Mouse (Mus musculus) forebrain, embryonic 11.5 days (tissue): Measurements from ENCODE around the gene Tpk1. TPM values are rescaled to one million over a fixed set of nuclear protein-coding genes. Genes with fewer than 3 reads are reported as not detected.

Experiments used
- ATAC-seq: fragments of 200-750 bp; cut with Nextera tagmentation; replicated peaks from 2 replicates; pipeline ENCODE4 v1.8.0; 2017; ENCODE audit warnings: moderate TSS enrichment; ENCODE audit not compliant: low FRiP score
- DNase-seq: peaks from one replicate; pipeline ENCODE4 v3.0.0-alpha.2; 2017; ENCODE audit warnings: low spot score
- H3K27ac ChIP-seq: fragments of 300-500 bp; sonication (generic); 2 replicates; pipeline ENCODE4 v1.5.1; 2014; ENCODE audit warnings: low read depth, low read length
- H3K27me3 ChIP-seq: fragments of 300-500 bp; sonication (generic); 2 replicates; pipeline ENCODE4 v1.6.1; 2014; ENCODE audit warnings: mild to moderate bottlenecking, low read length, mixed read lengths; ENCODE audit not compliant: control insufficient read depth, insufficient read depth
- H3K36me3 ChIP-seq: fragments of 300-500 bp; sonication (generic); 2 replicates; pipeline ENCODE4 v1.6.1; 2014; ENCODE audit warnings: mild to moderate bottlenecking, low read length, moderate library complexity, mixed read lengths; ENCODE audit not compliant: control insufficient read depth, insufficient read depth
- H3K4me1 ChIP-seq: fragments of 300-500 bp; sonication (generic); replicated peaks from 2 replicates; pipeline ENCODE4 v1.6.1; 2014; ENCODE audit warnings: low read length, mixed read lengths; ENCODE audit not compliant: control insufficient read depth, insufficient read depth
- H3K4me2 ChIP-seq: fragments of 300-500 bp; sonication (generic); 2 replicates; pipeline ENCODE4 v1.6.1; 2014; ENCODE audit warnings: low read depth, mild to moderate bottlenecking, low read length, moderate library complexity, mixed read lengths; ENCODE audit not compliant: severe bottlenecking
- H3K4me3 ChIP-seq: fragments of 300-500 bp; sonication (generic); 2 replicates; pipeline ENCODE4 v1.5.1; 2014; ENCODE audit warnings: low read depth, low read length
- H3K9ac ChIP-seq: fragments of 300-500 bp; sonication (generic); 2 replicates; pipeline ENCODE4 v1.6.1; 2014; ENCODE audit warnings: low read length
- H3K9me3 ChIP-seq: fragments of 300-500 bp; sonication (generic); 2 replicates; pipeline ENCODE4 v1.6.1; 2016; ENCODE audit warnings: low read length, mixed read lengths; ENCODE audit not compliant: control insufficient read depth
- WGBS: fragments of 180-500 bp; shearing (Covaris S2); extraction: QIAGEN DNeasy Blood & Tissue Kit; methylation state at CpG from one replicate; pipeline ENCODE4 v1.1.7; 2014; 5-methylcytosine and 5-hydroxymethylcytosine counted together
- polyA plus RNA-seq: library from polyadenylated mRNA; unstranded; fragments of >200 nt; fragmentation: Nextera tagmentation; extraction: Ambion mirVana; gene quantifications from 2 replicates; pipeline ENCODE4 v1.2.1, GENCODE M21; 2014

The Tpk1 gene
- polyA plus RNA-seq, 1 experiment from 2014 or later: 5.4 TPM

DNA sequence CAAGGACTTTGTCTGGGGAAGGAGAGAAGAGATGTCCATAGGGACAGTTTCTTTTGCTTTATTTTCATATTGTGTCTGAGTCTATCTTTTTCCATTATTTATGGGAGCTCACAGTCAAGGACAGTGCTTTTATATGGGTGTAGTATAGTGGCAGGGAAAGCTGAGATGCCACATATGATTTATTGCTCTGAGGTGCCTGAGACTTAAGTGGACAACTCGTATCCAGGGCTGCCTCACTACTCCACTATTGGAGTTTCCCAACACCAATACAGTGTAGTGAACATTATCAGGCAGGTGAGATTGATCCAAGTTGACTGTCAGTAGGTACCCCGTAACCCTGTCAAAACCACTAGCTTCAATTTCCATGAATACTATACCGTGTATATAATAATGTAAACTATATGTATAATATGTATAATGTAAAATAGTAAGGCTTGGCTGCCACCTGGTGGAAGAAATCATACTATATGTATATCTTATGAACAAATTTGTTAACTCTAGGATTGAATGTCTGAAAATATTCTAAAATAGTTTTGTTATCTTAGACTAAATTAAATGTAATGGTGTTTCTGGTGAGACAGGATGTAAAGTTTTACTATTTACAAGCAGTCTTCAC, 330.4 kb downstream of the Tpk1 start:
- no peak for ATAC-seq
- H3K4me1 ChIP-seq: no peaks in the 10 kb centered on the region
- WGBS: 89% methylated on average over 3 of the region's 3 CpGs

DNA sequence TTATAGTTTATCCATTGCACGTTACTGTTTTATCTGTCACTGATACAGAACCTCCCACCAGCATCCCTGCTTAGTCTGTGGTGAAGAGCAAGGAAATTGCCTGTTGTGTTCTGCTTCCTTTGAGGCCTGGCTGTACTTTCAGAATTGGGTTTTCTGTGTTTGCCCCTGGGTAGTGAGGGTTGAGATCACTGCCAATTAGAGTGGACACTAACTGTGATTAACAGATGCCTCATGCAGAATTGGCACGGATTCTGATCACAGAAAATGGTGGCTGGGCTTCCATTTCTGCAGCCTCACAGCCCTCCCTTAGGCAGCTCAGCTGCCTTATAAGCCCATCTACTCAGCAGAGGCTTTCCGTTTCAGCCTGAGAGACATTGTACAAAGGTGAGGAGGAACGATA, 332.6 kb downstream of the Tpk1 start:
- no peak for ATAC-seq
- H3K27me3 ChIP-seq: no peaks in the 10 kb centered on the region
- DNase-seq: no peak
- H3K9me3 ChIP-seq: no peaks in the 10 kb centered on the region
- H3K4me2 ChIP-seq: no peak overlapping the region
- H3K36me3 ChIP-seq: no peaks in the 10 kb centered on the region
- WGBS: 47% methylated on average over 4 of the region's 4 CpGs
- no peak overlapping the region for H3K27ac ChIP-seq
- H3K4me3 ChIP-seq: no peak overlapping the region
- H3K4me1 ChIP-seq: no peaks in the 10 kb centered on the region
- no peak overlapping the region for H3K9ac ChIP-seq

More for the DNA sequence above, 330.4 kb downstream of the Tpk1 start:
- H3K36me3 ChIP-seq: no peaks in the 10 kb centered on the region
- H3K4me2 ChIP-seq: no peak overlapping the region
- H3K27me3 ChIP-seq: no peaks in the 10 kb centered on the region
- H3K9ac ChIP-seq: no peak overlapping the region
- H3K27ac ChIP-seq: no peak overlapping the region
- no peak overlapping the region for H3K4me3 ChIP-seq
- no peak for DNase-seq
- H3K9me3 ChIP-seq: no peaks in the 10 kb centered on the region

DNA sequence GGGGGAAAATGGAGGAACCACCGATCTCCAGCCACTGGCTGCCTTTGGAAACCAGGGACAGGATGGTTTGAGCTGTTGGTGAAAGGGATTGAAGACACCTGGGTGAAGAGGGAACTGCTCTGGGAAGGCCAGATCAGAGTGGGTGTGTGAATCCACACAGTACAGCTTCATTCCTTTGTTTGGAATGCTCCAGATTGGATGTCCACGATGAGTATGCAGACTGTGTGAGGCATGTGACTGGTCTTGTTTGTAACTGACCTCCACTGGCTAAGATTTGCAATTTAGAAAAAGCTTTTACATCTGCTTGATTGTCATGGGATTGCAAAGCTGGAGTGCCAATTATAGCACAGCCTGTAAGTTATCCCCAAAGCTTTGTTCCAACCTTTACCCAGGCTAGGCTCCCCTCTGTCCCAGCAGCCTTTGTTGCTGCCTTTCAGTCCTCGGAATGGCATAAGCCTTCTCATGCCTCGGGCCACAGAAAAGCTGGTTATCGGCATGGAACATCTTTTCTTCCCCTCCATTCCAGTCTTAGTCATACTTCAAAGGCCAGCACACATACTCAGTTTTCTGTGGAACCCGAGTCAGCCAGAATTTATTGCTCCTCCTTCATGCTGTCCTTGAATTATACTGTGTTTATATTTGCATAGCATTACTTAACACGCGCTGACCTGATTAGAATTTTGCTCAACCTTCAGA, 353.0 kb downstream of the Tpk1 start:
- Histone ChIP-seq H3K9ac (no peak overlapping the region), H3K27ac (no peak overlapping the region), H3K27me3 (no peaks in the 10 kb centered on the region), H3K9me3 (no peaks in the 10 kb centered on the region), H3K4me3 (no peak overlapping the region), H3K36me3 (no peaks in the 10 kb centered on the region), H3K4me1 (0 out of 2 replicates have a peak, but pooled peaks cover 1% of the 10 kb centered on the region), H3K4me2 (no peak overlapping the region)
- 53% methylated on average over 8 of the region's 8 CpGs for WGBS
- DNase-seq (no peak), ATAC-seq (peak; percentile 63)

DNA sequence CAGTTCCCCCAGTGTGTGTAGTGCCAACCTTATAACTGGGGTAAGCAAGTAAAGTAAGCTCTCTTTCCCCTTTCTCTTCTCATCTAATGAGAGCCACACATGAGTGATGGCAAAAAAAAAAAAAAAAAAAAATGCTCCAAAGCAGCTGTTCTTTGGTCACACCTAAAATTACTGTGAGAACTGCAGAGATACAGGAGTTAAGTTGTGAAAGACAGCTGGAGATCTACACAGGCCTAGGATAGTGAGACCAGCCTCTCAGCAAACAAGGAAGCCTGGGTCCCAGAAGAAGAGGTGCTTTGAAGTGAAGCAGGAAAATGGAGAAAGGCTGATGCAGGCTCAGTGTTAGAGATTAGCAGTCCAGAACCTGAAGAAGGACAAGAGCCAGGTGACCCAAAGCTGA, 353.5 kb downstream of the Tpk1 start:
- Histone ChIP-seq H3K4me3 (no peak overlapping the region), H3K27me3 (no peaks in the 10 kb centered on the region), H3K9ac (no peak overlapping the region), H3K4me2 (no peak overlapping the region), H3K27ac (no peak overlapping the region), H3K4me1 (0 out of 2 replicates have a peak, but pooled peaks cover 1% of the 10 kb centered on the region), H3K36me3 (no peaks in the 10 kb centered on the region), H3K9me3 (no peaks in the 10 kb centered on the region)
- ATAC-seq (no peak), DNase-seq (no peak)

DNA sequence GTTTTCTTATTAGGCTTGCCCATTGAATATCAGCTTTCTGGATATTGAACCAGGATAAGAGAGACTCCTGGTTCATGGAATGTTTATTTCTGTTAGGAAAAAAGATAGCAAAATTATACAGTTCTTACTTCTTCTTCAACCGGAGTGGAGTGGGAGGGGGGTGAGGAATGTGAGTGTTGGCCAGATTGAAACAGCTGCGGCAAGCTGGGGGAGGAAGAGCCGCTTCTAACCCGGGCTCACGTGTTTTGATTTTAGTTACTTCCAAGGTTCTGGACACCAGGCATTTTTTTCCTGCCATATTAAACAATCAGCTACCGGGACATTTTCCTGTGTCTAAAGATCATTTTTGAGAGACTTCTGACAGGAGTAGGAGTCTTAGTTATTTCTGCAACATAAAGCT, 356.0 kb downstream of the Tpk1 start:
- 76% methylated on average over 6 of the region's 6 CpGs for WGBS
- H3K4me3 ChIP-seq: no peak overlapping the region

DNA sequence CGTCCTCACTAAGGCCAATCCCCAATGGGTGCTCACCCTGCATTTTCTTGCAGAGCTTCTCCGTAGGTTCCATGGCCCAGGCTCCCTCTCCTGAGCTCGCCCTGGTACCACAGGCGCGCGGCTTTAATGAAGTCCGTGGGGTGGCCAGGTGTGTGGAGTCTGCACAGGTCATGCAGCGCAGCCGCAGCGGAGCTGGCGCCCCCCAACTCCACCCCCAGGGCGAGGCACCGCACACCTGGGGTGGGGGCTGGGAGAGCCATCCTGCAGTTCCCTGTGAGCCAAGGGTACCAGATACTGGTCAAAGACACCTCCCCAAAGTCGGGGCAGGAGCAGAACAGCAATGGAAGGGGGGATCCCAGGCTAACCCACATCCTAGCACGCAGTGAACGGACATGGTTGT, 356.6 kb downstream of the Tpk1 start, which contains the start of gene Nobox:
TSS of gene Nobox (minus strand) at position 101 of the 400 bp plus-strand sequence.
- Histone ChIP-seq H3K9ac (no peak within 1 kb of the TSS), H3K27me3 (no peaks in the 10 kb centered on the region), H3K36me3 (no peaks in the 10 kb centered on the region), H3K4me2 (no peak within 1 kb of the TSS), H3K27ac (no peak within 1 kb of the TSS), H3K4me1 (0 out of 2 replicates have a peak, but pooled peaks cover 1% of the 10 kb centered on the region), H3K4me3 (no peak within 1 kb of the TSS), H3K9me3 (no peaks in the 10 kb centered on the region)
- 0 out of 2 replicates have a peak, but pooled peaks have one; percentile 25 for ATAC-seq
- no peak for DNase-seq
- 63% methylated on average over 16 of the region's 16 CpGs for WGBS

More for the DNA sequence above, 356.0 kb downstream of the Tpk1 start:
- Histone ChIP-seq H3K9me3 (no peaks in the 10 kb centered on the region), H3K4me2 (no peak overlapping the region), H3K36me3 (no peaks in the 10 kb centered on the region), H3K27me3 (no peaks in the 10 kb centered on the region), H3K4me1 (0 out of 2 replicates have a peak, but pooled peaks cover 1% of the 10 kb centered on the region), H3K27ac (no peak overlapping the region), H3K9ac (no peak overlapping the region)
- no peak for DNase-seq
- ATAC-seq: no peak

DNA sequence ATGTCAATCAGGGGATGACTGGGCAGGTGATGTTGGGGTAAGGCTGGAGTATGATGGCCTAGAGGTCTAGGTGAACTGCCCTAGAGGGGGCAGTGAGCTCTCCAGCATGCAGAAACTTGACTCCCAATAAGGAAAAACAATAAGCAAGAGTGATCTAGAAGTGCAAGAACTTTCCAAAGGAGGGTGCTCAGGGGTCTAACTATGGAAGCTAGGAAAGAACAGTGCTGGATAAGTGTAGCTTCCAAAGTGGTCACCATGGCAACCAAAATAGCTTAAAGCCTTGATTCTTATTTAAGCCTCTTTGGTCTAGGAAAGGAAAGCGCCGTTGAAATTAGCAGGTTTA, 368.6 kb downstream of the Tpk1 start:
- no peaks in the 10 kb centered on the region for H3K9me3 ChIP-seq
- no peak overlapping the region for H3K27ac ChIP-seq
- DNase-seq (no peak), ATAC-seq (peak; percentile 66)
- no peaks in the 10 kb centered on the region for H3K36me3 ChIP-seq
- WGBS: 29% methylated on average over 2 of the region's 2 CpGs
- H3K4me3 ChIP-seq: no peak overlapping the region
- H3K4me2 ChIP-seq: no peak overlapping the region
- H3K27me3 ChIP-seq: no peaks in the 10 kb centered on the region
- H3K4me1 ChIP-seq: no peaks in the 10 kb centered on the region
- H3K9ac ChIP-seq: no peak overlapping the region

DNA sequence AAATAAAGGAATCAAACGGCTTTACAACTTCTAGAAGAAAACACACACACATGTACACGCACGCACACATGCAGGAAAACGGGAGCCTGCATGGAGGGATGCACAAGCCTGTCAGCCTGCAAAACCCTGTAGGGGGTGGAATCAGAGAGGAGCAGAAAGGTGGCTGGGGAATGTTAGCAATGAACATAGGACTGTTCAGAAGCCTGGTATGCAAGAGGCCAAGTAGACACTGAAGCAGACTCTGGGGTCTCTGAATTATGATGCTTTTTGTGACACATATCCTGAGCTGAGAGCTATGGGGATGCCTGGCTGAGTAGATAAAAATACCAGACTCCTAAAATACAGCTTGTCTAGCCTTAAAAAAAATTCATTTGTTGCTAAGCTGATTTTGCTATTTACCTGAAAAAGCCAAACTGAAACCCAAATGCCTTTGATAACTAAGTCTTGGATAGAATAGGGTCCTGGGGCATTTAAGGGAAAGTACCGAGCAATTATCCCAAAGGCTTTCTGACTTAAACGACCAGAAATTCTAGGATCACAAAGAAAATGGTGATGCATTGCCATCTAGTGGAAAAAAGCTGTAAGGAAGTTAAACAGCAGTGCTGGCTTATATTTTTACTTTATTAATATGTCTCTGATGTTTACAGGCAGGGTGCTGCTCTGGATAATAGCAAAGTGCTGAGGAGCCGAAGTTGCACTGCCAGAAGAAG, 369.1 kb downstream of the Tpk1 start:
- no peaks in the 10 kb centered on the region for H3K27me3 ChIP-seq
- no peaks in the 10 kb centered on the region for H3K4me1 ChIP-seq
- no peak overlapping the region for H3K4me2 ChIP-seq
- H3K9ac ChIP-seq: no peak overlapping the region
- no peak overlapping the region for H3K4me3 ChIP-seq
- no peaks in the 10 kb centered on the region for H3K9me3 ChIP-seq
- DNase-seq (no peak), ATAC-seq (peak; percentile 67)
- 40% methylated on average over 7 of the region's 7 CpGs for WGBS
- H3K36me3 ChIP-seq: no peaks in the 10 kb centered on the region
- no peak overlapping the region for H3K27ac ChIP-seq
